Mouse (Mus musculus) G1E (cell line): ENCODE measurements around the gene Fam20a. TPM values are rescaled to one million over a fixed set of nuclear protein-coding genes. Genes with fewer than 3 reads are reported as not detected.

Experiments used
- ATAC-seq: 2 replicates; pipeline ENCODE4 v1.8.0; 2016; ENCODE audit warnings: mild to moderate bottlenecking; ENCODE audit not compliant: insufficient number of reproducible peaks, poor library complexity, low FRiP score, severe bottlenecking; ENCODE audit errors: extremely low read depth
- DNase-seq: peaks from one replicate; pipeline ENCODE4 v3.0.0; 2012; ENCODE audit warnings: low spot score
- H3K27me3 ChIP-seq: 2 replicates; pipeline ENCODE4 v1.6.1; 2012; ENCODE audit warnings: mild to moderate bottlenecking, low read length, inconsistent platforms; ENCODE audit not compliant: insufficient read depth
- H3K36me3 ChIP-seq: replicated peaks from 2 replicates; pipeline ENCODE3; 2012; ENCODE audit warnings: mild to moderate bottlenecking, inconsistent platforms
- H3K4me1 ChIP-seq: 2 replicates; pipeline ENCODE4 v1.6.1; 2012; ENCODE audit warnings: low read depth, low read length, inconsistent platforms, mixed read lengths; ENCODE audit not compliant: insufficient read depth
- H3K4me3 ChIP-seq: 2 replicates; pipeline ENCODE4 v1.5.1; 2012; ENCODE audit warnings: low read depth, mild to moderate bottlenecking, inconsistent platforms, low read length, moderate library complexity, mixed read lengths
- H3K9me3 ChIP-seq: replicated peaks from 2 replicates; pipeline ENCODE4 v1.6.1; 2012; ENCODE audit warnings: inconsistent platforms
- CTCF ChIP-seq: IDR thresholded peaks from 2 replicates; pipeline ENCODE4 v1.5.1; 2012; ENCODE audit warnings: low read depth, low read length, inconsistent platforms, mixed read lengths
- GATA1 ChIP-seq: IDR thresholded peaks from 2 replicates; pipeline ENCODE4 v1.6.1; 2012; ENCODE audit warnings: borderline replicate concordance, low read length, inconsistent platforms, mixed read lengths
- GATA2 ChIP-seq: IDR thresholded peaks from 2 replicates; pipeline ENCODE4 v1.6.1; 2012; ENCODE audit warnings: low read depth, low read length, inconsistent platforms, borderline replicate concordance
- POLR2AphosphoS5 ChIP-seq: IDR thresholded peaks from 2 replicates; pipeline ENCODE4 v1.6.1; 2012; ENCODE audit warnings: low read depth, low read length, inconsistent platforms; ENCODE audit not compliant: insufficient replicate concordance
- TAL1 ChIP-seq: conservative IDR thresholded peaks from 2 replicates; pipeline ENCODE4 v1.6.1; 2012; ENCODE audit warnings: low read depth, low read length, inconsistent platforms, mixed read lengths
- polyA plus RNA-seq: library from polyadenylated mRNA; stranded (reverse); fragments of >175 nt; gene quantifications from 2 replicates; pipeline ENCODE4 v1.2.3, GENCODE M21; 2012
- total RNA-seq, 2 experiments: library from RNA; stranded (forward) in 1 of 2; stranded (reverse) in 1 of 2; fragments of 200-1000 nt in 1 of 2; fragments of >200 nt in 1 of 2; fragmentation: Nextera tagmentation in 1 of 2; gene quantifications; 2 replicates each; pipeline ENCODE4 v1.2.3; 2014 to 2017

The Fam20a gene
- total and polyA plus RNA-seq, 3 experiments, result 0.05 TPM; not detected in 2

DNA sequence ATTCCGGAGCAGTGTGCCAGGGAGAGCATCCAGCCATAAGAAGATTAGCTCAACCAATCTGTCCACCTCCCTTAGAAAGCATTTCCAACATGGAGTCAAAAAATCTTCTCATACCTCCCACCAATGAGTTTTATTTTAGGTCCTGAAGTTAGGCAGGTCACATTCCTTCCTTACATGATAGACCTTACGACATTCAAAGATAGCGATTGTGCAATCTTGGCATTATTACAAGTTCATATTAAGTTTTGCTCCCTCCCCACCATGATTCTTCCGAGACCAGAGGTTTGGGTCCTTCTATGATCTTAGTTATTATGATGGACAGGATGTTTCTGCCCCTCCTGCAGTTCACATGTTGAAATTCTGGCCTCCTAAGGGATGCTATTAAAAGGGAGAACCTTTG lies 32.5 kb downstream of the Fam20a start:
- H3K9me3 ChIP-seq, result no peaks in the 10 kb centered on the region
- TF ChIP-seq GATA2 (no peak), TAL1 (no peak), CTCF (no peak), POLR2AphosphoS5 (no peak)
- no peak for ATAC-seq

DNA sequence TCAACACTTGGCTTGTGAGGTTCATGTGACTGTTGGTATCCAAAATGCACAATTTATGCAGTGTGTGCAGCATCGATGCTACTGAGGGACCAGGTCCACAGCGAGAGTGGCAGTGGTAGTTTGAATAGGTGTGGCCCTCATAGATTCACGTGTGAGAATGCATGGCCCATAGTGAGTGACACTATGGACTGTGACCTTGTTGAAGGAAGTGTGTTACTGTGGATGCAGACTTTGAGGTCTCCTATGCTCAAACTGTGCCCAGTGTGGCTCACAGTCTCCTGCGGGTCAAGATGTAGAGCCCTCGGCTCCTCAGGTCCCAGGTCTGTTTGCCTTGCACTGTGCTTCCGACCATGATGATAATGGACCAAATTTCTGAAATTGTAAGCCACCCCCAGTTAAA lies 39.9 kb downstream of the Fam20a start:
- TF ChIP-seq CTCF (no peak), GATA2 (no peak), GATA1 (no peak), TAL1 (no peak), POLR2AphosphoS5 (no peak)
- Histone ChIP-seq H3K4me1 (no peaks in the 10 kb centered on the region), H3K27me3 (no peaks in the 10 kb centered on the region), H3K9me3 (no peaks in the 10 kb centered on the region), H3K36me3 (no peaks in the 10 kb centered on the region), H3K4me3 (no peak overlapping the region)
- ATAC-seq (no peak), DNase-seq (no peak)

More for the DNA sequence above, 32.5 kb downstream of the Fam20a start:
- H3K27me3 ChIP-seq, result no peaks in the 10 kb centered on the region
- no peaks in the 10 kb centered on the region for H3K36me3 ChIP-seq
- H3K4me1 ChIP-seq, result no peaks in the 10 kb centered on the region
- no peak overlapping the region for H3K4me3 ChIP-seq
- DNase-seq, result no peak

DNA sequence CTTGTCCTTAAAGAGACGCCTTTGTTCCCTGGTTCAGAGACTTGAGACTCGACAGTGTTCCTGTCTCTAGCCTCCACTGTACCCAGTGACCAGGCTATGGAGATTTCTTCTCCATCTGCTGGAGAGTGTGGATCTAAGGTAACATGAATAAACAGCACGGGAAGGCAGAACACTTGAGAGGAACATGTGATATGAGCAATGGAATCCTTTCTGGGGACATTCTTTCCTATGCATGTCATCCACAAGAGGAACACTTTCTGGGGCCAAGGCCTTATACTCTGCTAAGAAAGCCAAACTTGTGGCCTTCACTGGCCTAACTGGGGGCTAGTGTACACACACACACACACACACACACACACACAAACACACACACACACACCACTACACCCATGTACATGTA lies 40.5 kb downstream of the Fam20a start:
- no peaks in the 10 kb centered on the region for H3K4me1 ChIP-seq
- H3K36me3 ChIP-seq, result no peaks in the 10 kb centered on the region
- H3K4me3 ChIP-seq, result no peak overlapping the region
- TF ChIP-seq TAL1, result no peak
- no peak for TF ChIP-seq GATA2
- TF ChIP-seq GATA1, result no peak
- no peak for TF ChIP-seq CTCF
- no peak for TF ChIP-seq POLR2AphosphoS5
- DNase-seq (no peak), ATAC-seq (no peak)
- no peaks in the 10 kb centered on the region for H3K27me3 ChIP-seq
- no peaks in the 10 kb centered on the region for H3K9me3 ChIP-seq

DNA sequence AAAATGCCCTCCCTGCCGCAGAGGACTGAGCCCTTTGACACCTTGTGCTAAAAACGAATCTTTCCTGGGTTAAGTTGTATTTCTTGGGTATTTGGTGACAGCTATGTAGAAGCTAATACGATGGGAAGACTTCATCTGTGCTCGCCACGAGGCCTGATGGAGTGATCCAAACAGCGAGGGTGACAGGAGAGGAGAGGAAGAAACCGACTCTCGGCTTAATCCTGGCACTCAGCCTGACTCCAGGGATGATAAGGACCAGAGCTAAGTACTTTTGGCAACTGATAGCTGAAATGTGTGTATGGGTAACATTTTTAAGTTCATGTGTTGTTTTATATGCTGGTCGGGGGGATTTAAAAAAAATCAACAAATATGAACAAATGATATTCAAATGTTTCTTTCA lies 41.1 kb downstream of the Fam20a start:
- ATAC-seq (no peak), DNase-seq (no peak)
- Histone ChIP-seq H3K27me3 (no peaks in the 10 kb centered on the region), H3K36me3 (no peaks in the 10 kb centered on the region), H3K4me1 (no peaks in the 10 kb centered on the region), H3K4me3 (no peak overlapping the region), H3K9me3 (no peaks in the 10 kb centered on the region)
- no peak for TF ChIP-seq GATA2
- no peak for TF ChIP-seq CTCF
- TF ChIP-seq TAL1, result no peak
- TF ChIP-seq POLR2AphosphoS5, result no peak
- no peak for TF ChIP-seq GATA1

DNA sequence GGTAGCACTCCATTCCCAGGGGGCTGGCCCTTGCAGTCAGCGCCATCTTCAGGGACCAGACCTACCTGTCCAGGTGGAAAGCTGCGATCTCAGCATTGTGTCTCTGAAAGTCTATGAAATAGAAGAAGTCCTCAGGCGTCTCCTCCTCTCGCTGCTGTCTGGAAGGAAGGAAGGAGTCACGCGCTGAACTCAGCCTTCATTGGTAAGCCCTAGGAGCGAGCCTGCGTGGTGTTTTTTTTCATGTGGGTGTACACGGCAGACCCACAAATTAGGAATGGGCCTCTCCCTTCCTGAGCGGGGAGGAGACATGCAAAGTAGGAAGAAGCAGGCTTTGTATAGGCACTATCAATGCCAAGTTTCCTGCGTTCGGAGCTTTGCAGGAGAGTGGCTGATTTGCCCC lies 43.8 kb downstream of the Fam20a start:
- DNase-seq (no peak), ATAC-seq (no peak)
- Histone ChIP-seq H3K36me3 (peaks cover under 1% of the 10 kb centered on the region), H3K27me3 (no peaks in the 10 kb centered on the region), H3K9me3 (no peaks in the 10 kb centered on the region), H3K4me1 (no peaks in the 10 kb centered on the region), H3K4me3 (no peak overlapping the region)
- TF ChIP-seq POLR2AphosphoS5 (no peak), GATA1 (no peak), GATA2 (no peak), CTCF (no peak), TAL1 (no peak)

DNA sequence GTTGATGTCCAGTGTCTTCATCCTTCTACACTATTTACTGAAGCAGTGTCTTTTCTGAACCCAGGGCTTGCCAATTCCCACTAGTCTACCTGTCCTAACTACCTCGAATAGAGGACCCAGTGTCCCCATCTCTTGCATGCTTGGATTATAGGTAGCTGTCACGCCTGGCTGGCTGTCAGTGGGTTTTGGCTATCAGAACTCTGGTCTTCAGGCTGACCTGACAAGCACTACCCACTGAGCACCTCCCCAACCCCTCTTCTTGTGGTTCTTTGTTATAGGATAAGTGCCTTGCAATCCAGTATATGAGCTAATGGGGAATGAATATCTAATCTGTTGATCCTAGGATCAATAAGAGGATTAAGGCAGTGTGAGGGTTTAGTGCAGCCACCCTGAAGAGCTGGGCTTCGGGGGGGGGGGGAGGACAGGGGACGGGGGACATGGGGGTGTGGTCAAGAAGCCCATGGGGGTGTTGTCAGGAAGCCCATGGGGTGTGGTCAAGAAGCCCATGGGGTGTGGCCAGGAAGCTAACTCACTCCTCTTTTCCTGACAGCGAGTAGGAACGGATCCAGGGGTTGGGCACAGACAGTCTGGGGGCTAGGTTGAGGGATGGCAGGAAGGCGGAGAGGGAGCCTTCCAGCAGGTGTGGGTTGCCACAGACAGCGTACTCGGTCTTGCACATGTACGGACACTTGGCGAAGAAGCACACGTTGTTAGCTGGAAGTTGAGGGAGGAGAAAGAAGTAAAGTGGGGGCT lies 45.3 kb downstream of the Fam20a start:
- Histone ChIP-seq H3K4me1 (no peaks in the 10 kb centered on the region), H3K4me3 (no peak overlapping the region), H3K27me3 (no peaks in the 10 kb centered on the region), H3K9me3 (no peaks in the 10 kb centered on the region), H3K36me3 (peaks cover 13% of the 10 kb centered on the region)
- TF ChIP-seq GATA2, result no peak
- TF ChIP-seq POLR2AphosphoS5, result no peak
- TF ChIP-seq CTCF, result no peak
- TF ChIP-seq GATA1, result no peak
- no peak for TF ChIP-seq TAL1
- ATAC-seq (no peak), DNase-seq (no peak)
